Mouse (Mus musculus) ES-E14 (cell line): ENCODE measurements at regions not wholly inside any gene's neighbourhood (a gene's known extent, or its start where the extent isn't known, plus 50 kb on each side); places are given as distances from the start of the nearest gene placed in this dataset.

ENCODE experiments used
- DNase-seq: peaks from one replicate; pipeline ENCODE4 v3.0.0-alpha.2; 2013; ENCODE audit warnings: low read depth, low spot score
- H3K27ac ChIP-seq: 2 replicates; pipeline ENCODE4 v1.5.1; 2012; ENCODE audit warnings: low read depth, mild to moderate bottlenecking, low read length, moderate library complexity, mixed read lengths; ENCODE audit not compliant: poor library complexity, insufficient read depth, severe bottlenecking
- H3K36me3 ChIP-seq: 2 replicates; pipeline ENCODE4 v1.6.1; 2012; ENCODE audit warnings: mild to moderate bottlenecking, low read length, moderate library complexity, mixed read lengths; ENCODE audit not compliant: control insufficient read depth, poor library complexity, insufficient read depth, severe bottlenecking
- H3K4me1 ChIP-seq, 2 experiments: fragments of 150-350 bp in 1 of 2; sonication (generic) in 1 of 2; 2 replicates each; pipeline ENCODE4 v1.6.1; 2012; ENCODE audit warnings: low read length in 2 of 2, mild to moderate bottlenecking in 1 of 2, mixed read lengths in 1 of 2; ENCODE audit not compliant: control insufficient read depth in 2 of 2, insufficient read depth in 2 of 2, poor library complexity in 1 of 2
- H3K4me3 ChIP-seq, 2 experiments: fragments of 150-350 bp in 1 of 2; sonication (generic) in 1 of 2; 2 replicates each; pipeline ENCODE4 v1.5.1; 2012; ENCODE audit warnings: low read length in 2 of 2, low read depth in 1 of 2, mild to moderate bottlenecking in 1 of 2, mixed read lengths in 1 of 2; ENCODE audit not compliant: insufficient read depth in 1 of 2, poor library complexity in 1 of 2, severe bottlenecking in 1 of 2
- H3K9ac ChIP-seq: 2 replicates; pipeline ENCODE4 v1.6.1; 2012; ENCODE audit warnings: low read depth, mild to moderate bottlenecking, low read length, mixed read lengths; ENCODE audit not compliant: poor library complexity, insufficient read depth, severe bottlenecking
- H3K9me3 ChIP-seq: fragments of 150-350 bp; sonication (generic); 2 replicates; pipeline ENCODE4 v1.6.1; 2012; ENCODE audit warnings: low read depth, mild to moderate bottlenecking, low read length; ENCODE audit not compliant: control insufficient read depth, insufficient read depth
- CHD2 ChIP-seq: IDR thresholded peaks from 2 replicates; pipeline ENCODE4 v1.6.1; 2014; ENCODE audit warnings: mild to moderate bottlenecking, low read depth, low read length, inconsistent platforms
- HCFC1 ChIP-seq: IDR thresholded peaks from 2 replicates; pipeline ENCODE4 v1.6.1; 2012; ENCODE audit warnings: low read length, inconsistent platforms, borderline replicate concordance; ENCODE audit not compliant: insufficient read depth
- MAFK ChIP-seq: IDR thresholded peaks from 2 replicates; pipeline ENCODE4 v1.6.1; 2014; ENCODE audit warnings: mild to moderate bottlenecking, low read depth, low read length, inconsistent platforms; ENCODE audit not compliant: insufficient read depth
- ZC3H11A ChIP-seq: IDR thresholded peaks from 2 replicates; pipeline ENCODE4 v1.6.1; 2012; ENCODE audit warnings: low read depth, mild to moderate bottlenecking, inconsistent platforms, low read length, borderline replicate concordance
- ZNF384 ChIP-seq: IDR thresholded peaks from 2 replicates; pipeline ENCODE4 v1.6.1; 2012; ENCODE audit warnings: low read depth, low read length, inconsistent platforms
- in situ Hi-C, 2 experiments: fragments of 600-800 bp; cut with MboI; formaldehyde crosslinking; loops; one replicate each; pipeline ENCODE4 v1.15.1; 2025; ENCODE audit warnings: low sequenced_read_pairs in 2 of 2, inconsistent platforms in 1 of 2; ENCODE audit not compliant: unreplicated experiment in 2 of 2

DNA sequence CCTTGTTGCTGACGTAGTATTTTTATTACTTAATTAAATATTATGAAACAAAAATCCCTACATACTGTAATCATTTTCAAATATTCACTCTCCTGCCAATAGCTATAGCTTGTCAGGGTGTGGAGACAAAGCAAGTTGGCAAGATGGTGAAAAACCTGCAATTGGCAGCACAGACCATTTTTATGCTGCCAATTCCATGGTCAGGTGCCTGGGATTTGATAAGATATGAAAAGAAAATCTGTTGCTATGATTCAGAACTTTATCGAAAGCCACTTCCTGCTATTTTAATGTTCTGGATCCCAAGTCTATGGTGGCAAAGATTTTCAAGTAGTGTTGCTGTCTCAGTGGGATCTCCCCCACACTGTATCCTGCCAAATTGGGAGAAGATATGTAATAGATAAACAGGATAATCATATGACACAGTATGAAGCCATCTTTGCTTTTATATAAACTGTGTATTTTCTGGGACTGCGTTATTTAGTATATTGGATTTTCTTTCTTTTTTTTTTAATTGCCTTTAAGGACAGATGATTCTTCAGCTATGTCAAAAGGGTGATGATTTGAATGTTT lies 165.3 kb upstream of the Lrrc3b start:
- H3K4me1 ChIP-seq = no peaks in the 10 kb centered on the region
- in situ Hi-C loops = no loop called here

GRCm38 (mm10) chr14:15610166-15610565 lies 171.4 kb upstream of the Lrrc3b start:
- H3K4me3 ChIP-seq = no peak overlapping the region
- no peaks in the 10 kb centered on the region for H3K36me3 ChIP-seq
- TF ChIP-seq MAFK = no peak
- TF ChIP-seq HCFC1 = no peak
- TF ChIP-seq ZC3H11A = no peak
- TF ChIP-seq ZNF384 = no peak
- no peak for TF ChIP-seq CHD2
- no peak overlapping the region for H3K9ac ChIP-seq
- H3K9me3 ChIP-seq = no peaks in the 10 kb centered on the region
- in situ Hi-C loops = no loop called here
- DNase-seq = no peak
- no peak overlapping the region for H3K27ac ChIP-seq
- H3K4me1 ChIP-seq = no peaks in the 10 kb centered on the region

More for the DNA sequence above, 165.3 kb upstream of the Lrrc3b start:
- DNase-seq = no peak
- Histone ChIP-seq H3K9ac (no peak overlapping the region), H3K9me3 (no peaks in the 10 kb centered on the region), H3K36me3 (no peaks in the 10 kb centered on the region), H3K4me3 (no peak overlapping the region), H3K27ac (no peak overlapping the region)
- TF ChIP-seq ZC3H11A = no peak

- in situ Hi-C loops = no loop called here
- H3K9me3 ChIP-seq = no peaks in the 10 kb centered on the region
- no peak for DNase-seq
- H3K4me3 ChIP-seq = no peak overlapping the region
- no peaks in the 10 kb centered on the region for H3K36me3 ChIP-seq
- TF ChIP-seq MAFK (no peak), ZC3H11A (no peak), CHD2 (no peak), HCFC1 (no peak), ZNF384 (no peak)
- H3K9ac ChIP-seq = no peak overlapping the region
- H3K27ac ChIP-seq = no peak overlapping the region
- no peaks in the 10 kb centered on the region for H3K4me1 ChIP-seq
Measured at GRCm38 (mm10) chr14:15634581-15634980, 195.8 kb upstream of the Lrrc3b start.

- H3K4me3 ChIP-seq = no peak overlapping the region
- no peaks in the 10 kb centered on the region for H3K4me1 ChIP-seq
- TF ChIP-seq ZC3H11A = no peak
- TF ChIP-seq HCFC1 = no peak
- TF ChIP-seq ZNF384 = no peak
- TF ChIP-seq CHD2 = no peak
- no peak overlapping the region for H3K9ac ChIP-seq
- DNase-seq = no peak
- in situ Hi-C loops = no loop called here
- no peak overlapping the region for H3K27ac ChIP-seq
- H3K36me3 ChIP-seq = no peaks in the 10 kb centered on the region
- H3K9me3 ChIP-seq = no peaks in the 10 kb centered on the region
Measured at GRCm38 (mm10) chr14:15637681-15638080, 198.9 kb upstream of the Lrrc3b start.

DNA sequence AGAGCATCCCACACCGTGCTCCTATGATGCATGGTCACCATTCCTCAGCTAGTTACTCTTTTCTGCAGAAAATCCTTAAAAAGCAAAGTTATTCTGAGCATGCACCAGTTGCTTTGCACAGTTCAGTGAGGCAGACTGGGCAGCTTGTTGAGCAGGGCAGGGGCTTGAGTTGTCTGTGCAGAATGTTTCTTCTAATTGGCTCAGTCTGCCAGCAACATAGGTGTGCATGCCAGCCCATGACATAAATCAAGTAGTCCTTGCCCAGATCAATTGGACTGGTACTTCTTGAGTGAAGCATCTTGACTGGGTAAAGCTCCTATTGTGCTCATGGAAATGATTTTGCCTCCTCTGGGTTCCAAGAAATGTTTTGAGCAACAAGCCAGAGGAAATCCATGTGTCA lies 200.1 kb upstream of the Lrrc3b start:
- Histone ChIP-seq H3K4me3 (no peak overlapping the region), H3K9me3 (no peaks in the 10 kb centered on the region), H3K36me3 (no peaks in the 10 kb centered on the region), H3K9ac (no peak overlapping the region), H3K4me1 (no peaks in the 10 kb centered on the region), H3K27ac (no peak overlapping the region)
- TF ChIP-seq HCFC1 (no peak), MAFK (no peak), ZNF384 (no peak), ZC3H11A (no peak), CHD2 (no peak)
- in situ Hi-C loops = no loop called here
- DNase-seq = no peak
